Mouse (Mus musculus) MEL (cell line): ENCODE data around the gene Itpr2. TPM values are rescaled to one million over a fixed set of nuclear protein-coding genes. Genes with fewer than 3 reads are reported as not detected.

Experiments
- DNase-seq: peaks from one replicate; pipeline ENCODE4 v3.0.0; 2011; ENCODE audit warnings: low read depth, low spot score
- H3K27ac ChIP-seq: 2 replicates; pipeline ENCODE4 v1.5.1; 2012; ENCODE audit warnings: low read depth, mild to moderate bottlenecking, control low read depth, low read length, moderate library complexity; ENCODE audit not compliant: control insufficient read depth
- H3K27me3 ChIP-seq, 2 experiments: fragments of 150-350 bp in 1 of 2; sonication (generic) in 1 of 2; 2 replicates each; pipeline ENCODE4 v1.6.1; 2012; ENCODE audit warnings: low read length in 2 of 2, mild to moderate bottlenecking in 2 of 2, improper control_type of control experiment in 1 of 2, moderate library complexity in 1 of 2; ENCODE audit not compliant: insufficient read depth in 2 of 2, control insufficient read depth in 1 of 2
- H3K36me3 ChIP-seq, 2 experiments: 2 replicates each; pipeline ENCODE4 v1.6.1; 2012 to 2014; ENCODE audit warnings: low read length in 2 of 2, improper control_type of control experiment in 1 of 2, inconsistent platforms in 1 of 2, mild to moderate bottlenecking in 1 of 2; ENCODE audit not compliant: insufficient read depth in 2 of 2, control insufficient read depth in 1 of 2
- H3K4me1 ChIP-seq, 2 experiments: fragments of 150-350 bp in 1 of 2; sonication (generic) in 1 of 2; 2 replicates each; pipeline ENCODE4 v1.6.1; 2012; ENCODE audit warnings: low read length in 2 of 2, improper control_type of control experiment in 1 of 2, mild to moderate bottlenecking in 1 of 2; ENCODE audit not compliant: insufficient read depth in 2 of 2, control insufficient read depth in 1 of 2
- H3K4me3 ChIP-seq, 2 experiments: fragments of 150-350 bp in 1 of 2; sonication (generic) in 1 of 2; 2 replicates each; pipeline ENCODE4 v1.5.1; 2012; ENCODE audit warnings: low read depth in 2 of 2, low read length in 2 of 2, mild to moderate bottlenecking in 2 of 2, moderate library complexity in 2 of 2, control low read depth in 1 of 2, improper control_type of control experiment in 1 of 2; ENCODE audit not compliant: control insufficient read depth in 1 of 2, insufficient read depth in 1 of 2
- H3K79me2 ChIP-seq: 2 replicates; pipeline ENCODE4 v1.6.1; 2012; ENCODE audit warnings: mild to moderate bottlenecking, low read length, moderate library complexity; ENCODE audit not compliant: control insufficient read depth, poor library complexity, insufficient read depth
- H3K9ac ChIP-seq: 2 replicates; pipeline ENCODE4 v1.6.1; 2012; ENCODE audit warnings: low read depth, mild to moderate bottlenecking, control low read depth, low read length, moderate library complexity; ENCODE audit not compliant: control insufficient read depth, poor library complexity, severe bottlenecking
- H3K9me3 ChIP-seq: fragments of 150-350 bp; sonication (generic); replicated peaks from 2 replicates; pipeline ENCODE4 v1.6.1; 2012; ENCODE audit warnings: mild to moderate bottlenecking, low read length, improper control_type of control experiment, moderate library complexity; ENCODE audit not compliant: insufficient read depth
- BHLHE40 ChIP-seq: IDR thresholded peaks from 2 replicates; pipeline ENCODE4 v1.6.1; 2012; ENCODE audit warnings: low read depth, mild to moderate bottlenecking, inconsistent platforms, low read length, improper control_type of control experiment, borderline replicate concordance
- CHD2 ChIP-seq: IDR thresholded peaks from 2 replicates; pipeline ENCODE4 v1.6.1; 2011; ENCODE audit warnings: low read length, improper control_type of control experiment
- CTCF ChIP-seq, 3 experiments: IDR thresholded peaks in 2 of 3; conservative IDR thresholded peaks in 1 of 3; 2 replicates each; pipeline ENCODE4 v1.5.1; 2011 to 2012; ENCODE audit warnings: low read length in 3 of 3, low read depth in 2 of 3, mild to moderate bottlenecking in 2 of 3, improper control_type of control experiment in 1 of 3, inconsistent platforms in 1 of 3, mixed read lengths in 1 of 3, moderate library complexity in 1 of 3; ENCODE audit not compliant: control insufficient read depth in 1 of 3, insufficient read depth in 1 of 3, poor library complexity in 1 of 3, severe bottlenecking in 1 of 3
- E2F4 ChIP-seq: IDR thresholded peaks from 2 replicates; pipeline ENCODE4 v1.6.1; 2011; ENCODE audit warnings: low read depth, low read length, improper control_type of control experiment, borderline replicate concordance
- EP300 ChIP-seq, 2 experiments: IDR thresholded peaks; 2 replicates each; pipeline ENCODE4 v1.6.1; 2011; ENCODE audit warnings: improper control_type of control experiment in 2 of 2, low read length in 2 of 2, low read depth in 1 of 2, mild to moderate bottlenecking in 1 of 2
- GABPA ChIP-seq: IDR thresholded peaks from 2 replicates; pipeline ENCODE4 v1.6.1; 2012; ENCODE audit warnings: low read depth, mild to moderate bottlenecking, inconsistent platforms, low read length, improper control_type of control experiment, moderate library complexity
- GATA1 ChIP-seq: IDR thresholded peaks from 2 replicates; pipeline ENCODE4 v1.6.1; 2011; ENCODE audit warnings: low read depth, low read length, improper control_type of control experiment
- JUND ChIP-seq: IDR thresholded peaks from 2 replicates; pipeline ENCODE4 v1.6.1; 2011; ENCODE audit warnings: low read depth, mild to moderate bottlenecking, improper control_type of control experiment, low read length
- MAZ ChIP-seq: IDR thresholded peaks from 2 replicates; pipeline ENCODE4 v1.6.1; 2012; ENCODE audit warnings: low read depth, mild to moderate bottlenecking, inconsistent platforms, low read length, improper control_type of control experiment
- MEF2A ChIP-seq: IDR thresholded peaks from 2 replicates; pipeline ENCODE4 v1.6.1; 2014; ENCODE audit warnings: low read depth, mild to moderate bottlenecking, inconsistent platforms, low read length, improper control_type of control experiment; ENCODE audit not compliant: poor library complexity, insufficient replicate concordance, severe bottlenecking; ENCODE audit errors: extremely low read depth
- MXI1 ChIP-seq: IDR thresholded peaks from 2 replicates; pipeline ENCODE4 v1.6.1; 2011; ENCODE audit warnings: mild to moderate bottlenecking, low read depth, low read length, improper control_type of control experiment
- MYC ChIP-seq: IDR thresholded peaks from 2 replicates; pipeline ENCODE4 v1.6.1; 2011; ENCODE audit warnings: low read depth, mild to moderate bottlenecking, low read length, improper control_type of control experiment, moderate library complexity
- POLR2AphosphoS5 ChIP-seq: IDR thresholded peaks from 2 replicates; pipeline ENCODE4 v1.6.1; 2012; ENCODE audit warnings: low read depth, borderline replicate concordance, mild to moderate bottlenecking, inconsistent platforms, low read length, moderate library complexity, mixed read lengths
- RAD21 ChIP-seq: IDR thresholded peaks from 2 replicates; pipeline ENCODE4 v1.6.1; 2011; ENCODE audit warnings: mild to moderate bottlenecking, low read depth, low read length, improper control_type of control experiment
- SIN3A ChIP-seq: IDR thresholded peaks from 2 replicates; pipeline ENCODE4 v1.6.1; 2012; ENCODE audit warnings: low read length, improper control_type of control experiment, inconsistent platforms
- SMC3 ChIP-seq: IDR thresholded peaks from 2 replicates; pipeline ENCODE4 v1.6.1; 2011; ENCODE audit warnings: low read depth, low read length, improper control_type of control experiment
- TAL1 ChIP-seq: IDR thresholded peaks from 2 replicates; pipeline ENCODE4 v1.6.1; 2012; ENCODE audit warnings: mild to moderate bottlenecking, inconsistent platforms, low read length, moderate library complexity, mixed read lengths
- TCF12 ChIP-seq: IDR thresholded peaks from 2 replicates; pipeline ENCODE4 v1.6.1; 2014; ENCODE audit warnings: low read depth, mild to moderate bottlenecking, inconsistent platforms, low read length, improper control_type of control experiment, moderate library complexity
- UBTF ChIP-seq: IDR thresholded peaks from 2 replicates; pipeline ENCODE4 v1.6.1; 2012; ENCODE audit warnings: low read depth, mild to moderate bottlenecking, inconsistent platforms, low read length, improper control_type of control experiment, moderate library complexity, borderline replicate concordance; ENCODE audit not compliant: insufficient read depth
- USF1 ChIP-seq: IDR thresholded peaks from 2 replicates; pipeline ENCODE4 v1.6.1; 2014; ENCODE audit warnings: low read depth, mild to moderate bottlenecking, inconsistent platforms, low read length, improper control_type of control experiment, moderate library complexity
- ZC3H11A ChIP-seq: IDR thresholded peaks from 2 replicates; pipeline ENCODE4 v1.6.1; 2012; ENCODE audit warnings: low read depth, mild to moderate bottlenecking, inconsistent platforms, low read length, improper control_type of control experiment
- ZKSCAN1 ChIP-seq: IDR thresholded peaks from 2 replicates; pipeline ENCODE4 v1.6.1; 2012; ENCODE audit warnings: low read depth, mild to moderate bottlenecking, inconsistent platforms, low read length, improper control_type of control experiment, moderate library complexity
- ZMIZ1 ChIP-seq: IDR thresholded peaks from 2 replicates; pipeline ENCODE4 v1.6.1; 2012; ENCODE audit warnings: low read depth, mild to moderate bottlenecking, inconsistent platforms, low read length, improper control_type of control experiment, moderate library complexity
- polyA plus RNA-seq, 2 experiments: library from polyadenylated mRNA; stranded (reverse) in 1 of 2; unstranded in 1 of 2; fragments of >175 nt in 1 of 2; fragments of >200 nt in 1 of 2; gene quantifications; 2 replicates each; pipeline versions ENCODE4 v1.2.1 to v1.2.4; 2012; ENCODE audit warnings: low replicate concordance in 2 of 2, low read depth in 1 of 2; ENCODE audit not compliant: insufficient read length in 2 of 2, insufficient read depth in 1 of 2, missing spikeins in 1 of 2
- total RNA-seq: library from RNA; depleted of rRNA; stranded (reverse); fragments of 300-350 nt; gene quantifications from 2 replicates; pipeline ENCODE4 v1.2.3, GENCODE M21; 2012

Itpr2 gene
- total and polyA plus RNA-seq, 3 experiments, result 1.5 to 3.0 TPM; not detected in 1

DNA sequence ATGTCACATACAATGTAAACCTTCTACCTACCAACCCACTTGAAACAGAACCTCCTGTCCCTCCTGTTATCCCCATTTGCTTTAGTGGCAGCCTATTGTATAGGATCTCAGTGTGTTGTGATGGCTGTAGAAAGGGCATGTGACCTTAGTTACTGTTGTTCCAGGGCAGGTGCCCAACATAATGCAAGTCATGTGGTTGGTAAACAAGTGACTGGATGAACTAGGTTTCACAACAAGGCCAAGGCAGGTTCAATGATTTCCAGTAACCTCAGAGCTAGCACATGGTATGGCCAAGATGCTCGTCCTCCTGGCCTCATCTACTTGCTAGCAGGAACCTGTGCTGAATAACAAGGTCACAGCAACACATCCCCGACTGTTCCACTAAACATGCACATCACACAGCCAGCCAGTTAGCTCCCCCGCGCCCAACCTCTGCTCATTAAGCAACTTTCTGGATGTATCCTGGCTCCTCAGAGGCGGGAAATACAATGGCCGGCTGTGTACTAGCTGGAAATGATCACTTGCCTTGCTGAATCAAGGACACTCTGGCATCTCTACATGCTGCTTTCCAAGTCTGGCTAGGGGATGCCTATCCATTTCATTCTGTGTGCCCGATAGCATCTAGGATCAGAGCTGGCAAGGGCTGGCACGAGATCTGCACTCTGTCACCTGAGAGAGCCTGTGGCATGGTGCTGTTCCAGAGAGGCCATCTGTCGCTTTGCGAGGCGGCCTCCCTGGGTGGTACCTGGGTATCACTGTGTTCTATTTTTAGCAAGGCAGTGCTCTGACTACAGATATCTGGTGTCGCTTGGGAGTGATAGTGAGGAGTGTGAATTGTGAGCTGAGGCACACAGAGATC lies 375.0 kb downstream of the Itpr2 start:
- no peak overlapping the region for H3K27ac ChIP-seq
- no peak overlapping the region for H3K9ac ChIP-seq
- H3K9me3 ChIP-seq, result no peaks in the 10 kb centered on the region
- DNase-seq, result no peak
- H3K4me1 ChIP-seq, result no peaks in the 10 kb centered on the region
- TF ChIP-seq MXI1 (no peak), MAZ (no peak), MEF2A (no peak), CHD2 (no peak), TCF12 (no peak), GABPA (no peak), JUND (no peak), USF1 (no peak), ZC3H11A (no peak)
- no peak overlapping the region for H3K4me3 ChIP-seq
- no peaks in the 10 kb centered on the region for H3K79me2 ChIP-seq
- H3K27me3 ChIP-seq, result no peaks in the 10 kb centered on the region
- no peaks in the 10 kb centered on the region for H3K36me3 ChIP-seq

- DNase-seq, result no peak
- no peaks in the 10 kb centered on the region for H3K27me3 ChIP-seq
- TF ChIP-seq MEF2A, result no peak
- TF ChIP-seq EP300 (IDR thresholded peaks at IDR 0.05; ENCODE audit: low read depth in 1 of 2, low read length in 2 of 2), result no peak
- TF ChIP-seq MAZ, result no peak
- no peak for TF ChIP-seq UBTF
- TF ChIP-seq, all 39 proteins: peak for 0
- Histone ChIP-seq H3K36me3 (no peaks in the 10 kb centered on the region), H3K4me1 (0 out of 4 replicates have a peak, but pooled peaks cover 0 to 2% of the 10 kb centered on the region in 2 experiments), H3K27ac (no peak overlapping the region), H3K9me3 (no peaks in the 10 kb centered on the region), H3K79me2 (no peaks in the 10 kb centered on the region), H3K4me3 (no peak overlapping the region), H3K9ac (no peak overlapping the region)
These were observed 376.4 kb downstream of the Itpr2 start for GRCm38 (mm10) chr6:146125621-146126020.

- Histone ChIP-seq H3K9ac (no peak overlapping the region), H3K4me3 (no peak overlapping the region), H3K4me1 (peaks cover 0 to 10% of the 10 kb centered on the region in 2 experiments; a peak in 2 of 4 replicates), H3K27ac (no peak overlapping the region), H3K79me2 (no peaks in the 10 kb centered on the region), H3K36me3 (peaks cover 0 to 5% of the 10 kb centered on the region in 2 experiments; a peak in 2 of 4 replicates), H3K9me3 (no peaks in the 10 kb centered on the region), H3K27me3 (no peaks in the 10 kb centered on the region)
- no peak for DNase-seq
- TF ChIP-seq MAZ, result no peak
- no peak for TF ChIP-seq POLR2AphosphoS5
- no peak for TF ChIP-seq SMC3
- TF ChIP-seq SIN3A, result no peak
- no peak for TF ChIP-seq UBTF
- no peak for TF ChIP-seq E2F4
- no peak for TF ChIP-seq ZMIZ1
- TF ChIP-seq TCF12, result no peak
- no peak for TF ChIP-seq CHD2
- TF ChIP-seq BHLHE40, result no peak
- TF ChIP-seq GATA1, result no peak
- no peak for TF ChIP-seq RAD21
- no peak for TF ChIP-seq CTCF (IDR thresholded peaks at IDR 0.05 in 2 of 3, conservative IDR thresholded peaks at IDR 0.05 in 1 of 3; ENCODE audit: control insufficient read depth in 1 of 3, insufficient read depth in 1 of 3, low read depth in 2 of 3, low read length in 3 of 3, poor library complexity in 1 of 3, severe bottlenecking in 1 of 3)
- TF ChIP-seq EP300 (IDR thresholded peaks at IDR 0.05; ENCODE audit: low read depth in 1 of 2, low read length in 2 of 2), result no peak
- no peak for TF ChIP-seq MYC
- TF ChIP-seq GABPA, result no peak
- TF ChIP-seq TAL1, result no peak
- no peak for TF ChIP-seq ZKSCAN1
These were observed 377.5 kb downstream of the Itpr2 start for GRCm38 (mm10) chr6:146124479-146124878.
